Mouse (Mus musculus) erythroblast, embryonic 14.5 days (primary cell): ENCODE data around the gene Fxyd3. TPM values are rescaled to one million over a fixed set of nuclear protein-coding genes. Genes with fewer than 3 reads are reported as not detected.

Source experiments
- H3K27me3 ChIP-seq: 2 replicates; pipeline ENCODE4 v1.6.1; 2012; ENCODE audit warnings: inconsistent platforms; ENCODE audit not compliant: control insufficient read depth
- H3K36me3 ChIP-seq: 2 replicates; pipeline ENCODE4 v1.6.1; 2012; ENCODE audit warnings: mild to moderate bottlenecking, inconsistent platforms; ENCODE audit not compliant: control insufficient read depth
- H3K4me1 ChIP-seq: 2 replicates; pipeline ENCODE4 v1.6.1; 2012; ENCODE audit warnings: inconsistent platforms; ENCODE audit not compliant: control insufficient read depth
- H3K4me3 ChIP-seq: replicated peaks from 2 replicates; pipeline ENCODE3; 2012; ENCODE audit warnings: moderate library complexity, mild to moderate bottlenecking, inconsistent platforms
- H3K9me3 ChIP-seq: 2 replicates; pipeline ENCODE4 v1.6.1; 2012; ENCODE audit warnings: low read length, inconsistent platforms, mixed read lengths; ENCODE audit not compliant: control insufficient read depth
- GATA1 ChIP-seq: IDR thresholded peaks from 2 replicates; pipeline ENCODE4 v1.6.1; 2012; ENCODE audit warnings: low read length, inconsistent platforms, mixed read lengths
- TAL1 ChIP-seq: IDR thresholded peaks from 3 replicates; pipeline ENCODE4 v1.6.1; 2012; ENCODE audit warnings: low read length, inconsistent platforms, mixed read lengths
- polyA plus RNA-seq: library from polyadenylated mRNA; stranded (reverse); fragments of >175 nt; gene quantifications from 2 replicates; pipeline ENCODE4 v1.2.3, GENCODE M21; 2012

Gene Fxyd3
- polyA plus RNA-seq, 1 experiment = not detected

DNA sequence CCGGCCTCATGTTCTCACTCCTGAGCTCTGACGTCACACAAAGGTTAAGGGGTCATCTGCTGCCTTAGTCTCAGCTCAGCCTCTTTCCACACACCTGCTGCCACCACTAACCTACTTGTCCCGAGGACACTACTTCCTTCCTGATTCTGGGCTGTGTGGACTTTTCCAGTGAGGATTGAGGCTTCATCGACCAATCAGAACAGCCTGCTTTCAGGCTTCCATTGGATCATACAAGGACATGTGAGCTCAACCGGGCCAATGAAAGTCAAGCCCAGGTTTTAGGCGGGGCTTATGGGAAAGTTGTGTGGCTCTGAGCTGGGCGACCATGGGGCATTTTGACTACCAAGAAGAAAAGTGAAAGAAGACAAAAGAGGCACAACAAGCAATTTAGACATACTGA lies 39.6 kb downstream of the Fxyd3 start:
- Histone ChIP-seq H3K9me3 (no peaks in the 10 kb centered on the region), H3K27me3 (peaks cover 13% of the 10 kb centered on the region), H3K36me3 (no peaks in the 10 kb centered on the region), H3K4me1 (no peaks in the 10 kb centered on the region), H3K4me3 (no peak overlapping the region)
- TF ChIP-seq TAL1 (no peak), GATA1 (no peak)

DNA sequence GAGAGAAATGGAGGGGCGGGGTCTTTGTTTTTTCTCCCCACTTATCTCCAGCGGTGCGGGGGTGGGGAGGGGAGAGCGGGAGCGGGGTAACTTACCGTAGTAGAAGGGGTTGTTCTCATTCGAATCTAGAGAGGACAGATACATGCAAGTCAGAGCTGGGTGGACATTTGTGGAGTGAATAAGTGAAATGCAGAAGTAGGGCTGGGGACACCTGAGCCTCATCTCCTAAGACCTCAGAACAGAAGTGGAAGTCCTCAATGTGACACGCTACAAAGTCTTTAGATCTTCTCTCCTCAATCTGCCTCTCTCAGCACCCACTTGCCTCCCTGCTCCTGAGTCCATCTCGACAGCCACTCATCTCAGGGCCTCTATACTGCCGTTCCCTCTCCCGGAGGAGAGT lies 41.2 kb downstream of the Fxyd3 start:
- Histone ChIP-seq H3K4me3 (no peak overlapping the region), H3K27me3 (no peaks in the 10 kb centered on the region), H3K36me3 (no peaks in the 10 kb centered on the region), H3K9me3 (no peaks in the 10 kb centered on the region), H3K4me1 (no peaks in the 10 kb centered on the region)
- no peak for TF ChIP-seq TAL1

DNA sequence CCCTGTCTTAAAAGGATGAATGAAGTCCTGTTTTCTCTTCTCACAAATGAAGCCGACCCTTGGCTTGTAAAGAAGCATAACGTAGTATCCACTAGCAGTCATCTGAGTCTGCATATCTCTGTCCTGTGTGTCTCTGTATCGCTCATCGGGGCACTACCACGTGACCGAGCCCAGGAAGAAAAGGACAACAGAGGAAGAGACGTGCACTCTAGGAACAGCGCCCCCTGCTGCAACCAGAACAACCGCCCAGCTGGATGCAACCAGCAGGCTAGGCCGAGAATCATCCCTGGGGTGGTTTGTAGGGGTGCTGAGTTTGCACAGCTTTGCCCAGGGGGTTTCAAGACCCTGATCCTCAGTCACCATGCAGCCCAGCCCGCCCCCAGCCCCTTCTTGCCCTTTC lies 41.7 kb downstream of the Fxyd3 start:
- no peaks in the 10 kb centered on the region for H3K4me1 ChIP-seq
- H3K4me3 ChIP-seq = no peak overlapping the region
- H3K27me3 ChIP-seq = no peaks in the 10 kb centered on the region
- H3K36me3 ChIP-seq = no peaks in the 10 kb centered on the region
- no peaks in the 10 kb centered on the region for H3K9me3 ChIP-seq
- TF ChIP-seq TAL1 (no peak), GATA1 (no peak)

DNA sequence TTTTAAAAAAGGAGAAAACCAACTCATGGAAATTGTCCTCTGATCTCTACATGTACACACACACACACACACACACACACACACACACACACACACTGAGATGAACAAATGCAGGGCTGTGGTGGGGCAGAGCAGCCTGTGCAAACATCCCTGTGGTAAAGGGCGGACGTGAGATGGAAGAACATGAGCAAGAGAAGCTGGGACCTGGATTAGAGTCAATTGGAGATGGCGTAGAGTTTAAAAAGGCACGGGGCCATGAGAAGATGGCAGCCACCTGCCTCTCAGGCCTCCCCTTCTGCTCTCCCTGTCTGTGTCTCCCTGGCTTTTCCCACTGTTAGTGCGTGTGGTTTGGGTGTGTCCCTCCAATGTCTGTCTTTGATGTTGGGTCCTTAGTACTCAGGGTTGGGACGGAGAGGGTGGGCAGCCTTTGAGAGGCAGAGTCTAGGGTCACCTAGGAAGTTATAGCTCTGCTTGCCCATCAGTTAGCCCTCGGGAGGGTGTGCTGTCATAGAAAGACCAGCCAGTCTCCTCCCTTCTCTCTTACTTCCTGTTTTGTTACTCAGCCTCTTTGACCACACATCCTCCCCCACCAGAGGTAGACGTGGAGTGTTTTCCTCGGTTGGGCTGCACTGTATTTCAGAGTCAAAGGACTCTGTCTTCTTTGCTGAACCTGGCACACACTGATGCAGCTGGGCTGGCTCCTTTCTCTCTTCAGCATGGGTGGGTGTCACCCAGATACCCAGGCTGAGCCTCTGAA lies 42.9 kb downstream of the Fxyd3 start:
- Histone ChIP-seq H3K4me1 (no peaks in the 10 kb centered on the region), H3K9me3 (no peaks in the 10 kb centered on the region), H3K36me3 (no peaks in the 10 kb centered on the region), H3K27me3 (no peaks in the 10 kb centered on the region), H3K4me3 (no peak overlapping the region)
- no peak for TF ChIP-seq TAL1
- no peak for TF ChIP-seq GATA1

DNA sequence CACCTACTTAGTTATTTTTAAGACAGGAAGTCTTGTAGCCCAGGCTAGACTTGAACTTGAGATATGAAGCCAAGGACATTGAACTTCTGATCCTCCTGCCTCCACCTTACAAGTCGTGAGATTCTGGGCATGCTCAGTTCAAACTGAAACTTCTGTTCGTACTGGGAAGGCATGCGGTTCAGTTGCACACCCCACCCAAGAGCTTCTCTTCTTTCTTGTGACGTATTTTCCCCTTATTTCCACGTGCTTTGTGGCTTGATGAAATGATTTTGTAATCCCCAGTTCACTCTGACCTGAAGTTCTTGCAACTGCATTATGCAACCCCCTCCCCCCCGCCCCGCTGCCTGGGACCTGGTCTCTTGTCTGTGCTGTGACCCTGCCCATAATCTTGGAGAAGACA lies 44.8 kb downstream of the Fxyd3 start:
- H3K4me3 ChIP-seq = no peak overlapping the region
- H3K9me3 ChIP-seq = no peaks in the 10 kb centered on the region
- H3K27me3 ChIP-seq = no peaks in the 10 kb centered on the region
- no peaks in the 10 kb centered on the region for H3K4me1 ChIP-seq
- TF ChIP-seq GATA1 (no peak), TAL1 (no peak)
- no peaks in the 10 kb centered on the region for H3K36me3 ChIP-seq

DNA sequence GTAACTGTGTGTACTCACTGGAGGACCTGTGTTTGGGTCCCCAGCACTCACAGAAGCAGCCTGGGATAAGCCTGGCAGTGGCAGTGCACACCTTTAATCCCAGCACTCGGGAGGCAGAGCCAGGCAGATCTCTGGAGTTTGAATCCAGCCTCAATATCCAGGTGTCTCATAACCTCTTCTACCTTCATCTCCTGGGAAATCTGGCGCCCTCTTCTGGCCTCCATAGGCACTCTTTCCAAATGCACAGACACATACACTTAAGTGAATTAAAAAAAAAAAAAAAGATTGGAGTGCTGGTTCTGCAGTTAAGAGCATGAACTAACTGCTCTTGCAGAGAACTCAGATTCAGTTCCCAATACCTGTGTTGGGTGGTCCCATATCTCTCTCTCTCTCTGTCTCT lies 45.8 kb downstream of the Fxyd3 start:
- TF ChIP-seq GATA1 (no peak), TAL1 (no peak)
- Histone ChIP-seq H3K9me3 (no peaks in the 10 kb centered on the region), H3K36me3 (no peaks in the 10 kb centered on the region), H3K27me3 (no peaks in the 10 kb centered on the region), H3K4me3 (no peak overlapping the region), H3K4me1 (no peaks in the 10 kb centered on the region)

DNA sequence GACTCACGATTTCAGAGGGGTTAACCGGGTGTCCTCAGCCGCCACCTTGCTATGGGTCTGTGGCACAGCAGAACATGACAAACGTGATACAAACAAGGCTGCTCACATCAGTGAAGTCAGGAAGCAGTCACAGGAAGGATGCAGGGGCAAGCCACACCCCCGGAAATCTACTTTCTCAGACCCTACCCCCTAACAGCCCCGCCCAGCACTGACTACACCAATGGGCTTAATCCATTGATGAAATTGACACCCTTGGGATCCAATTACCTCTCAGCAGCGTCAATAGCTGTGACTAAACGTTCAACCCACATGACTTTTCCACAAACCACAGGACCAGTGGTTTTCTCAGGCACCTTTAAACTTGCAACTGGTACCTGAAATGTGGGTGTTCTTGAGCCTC lies 47.9 kb downstream of the Fxyd3 start:
- no peak for TF ChIP-seq TAL1
- TF ChIP-seq GATA1 = no peak
- Histone ChIP-seq H3K9me3 (no peaks in the 10 kb centered on the region), H3K27me3 (no peaks in the 10 kb centered on the region), H3K4me3 (no peak overlapping the region), H3K4me1 (no peaks in the 10 kb centered on the region), H3K36me3 (no peaks in the 10 kb centered on the region)

Other genes with a start within 250 kb of the Fxyd3 start
- 0.02 TPM in 1 of 2 replicates, not detected in the other for gene Ffar3, start 220.5 kb downstream of the Fxyd3 start, polyA plus RNA-seq
- not detected in 2 replicates for gene Ffar1, start 215.1 kb downstream of the Fxyd3 start, polyA plus RNA-seq
- gene Cd22, start 196.4 kb downstream of the Fxyd3 start, polyA plus RNA-seq = not detected in 2 replicates
- 0.03 TPM in 1 of 2 replicates, not detected in the other for gene Mag, start 161.8 kb downstream of the Fxyd3 start, polyA plus RNA-seq
- not detected in 2 replicates for gene Hamp2, start 152.0 kb downstream of the Fxyd3 start, polyA plus RNA-seq
- gene Hamp, start 132.7 kb downstream of the Fxyd3 start, polyA plus RNA-seq = not detected in 2 replicates
- 30.7 and 40.4 TPM in 2 replicates for gene Usf2, start 119.9 kb downstream of the Fxyd3 start, polyA plus RNA-seq
- 0.06 TPM in 1 of 2 replicates, not detected in the other for gene Lsr, start 103.2 kb downstream of the Fxyd3 start, polyA plus RNA-seq
- gene Fam187b, start 102.9 kb downstream of the Fxyd3 start, polyA plus RNA-seq = not detected in 2 replicates
- 1.2 and 1.7 TPM in 2 replicates for gene Fxyd5, start 34.2 kb downstream of the Fxyd3 start, polyA plus RNA-seq
- not detected in 2 replicates for gene Fxyd7, start 25.2 kb downstream of the Fxyd3 start, polyA plus RNA-seq
- gene Fxyd1, start 19.5 kb downstream of the Fxyd3 start, polyA plus RNA-seq = 0.28 and 1.7 TPM in 2 replicates
- gene Lgi4, start 17.4 kb downstream of the Fxyd3 start, polyA plus RNA-seq = 0.03 TPM in 1 of 2 replicates, not detected in the other
- gene Hpn, start 38.6 kb upstream of the Fxyd3 start, polyA plus RNA-seq = 0.07 and 0.15 TPM in 2 replicates
- gene Scn1b, start 50.3 kb upstream of the Fxyd3 start, polyA plus RNA-seq = 0.07 and 0.08 TPM in 2 replicates
- 0.46 and 0.52 TPM in 2 replicates for gene Gramd1a, start 79.2 kb upstream of the Fxyd3 start, polyA plus RNA-seq
- gene Scgb2b2, start 213.8 kb upstream of the Fxyd3 start, polyA plus RNA-seq = not detected in 2 replicates
- not detected in 2 replicates for gene Scgb1b2, start 215.1 kb upstream of the Fxyd3 start, polyA plus RNA-seq